Mouse (Mus musculus): ENCODE results near the gene Phf24.

DNA sequence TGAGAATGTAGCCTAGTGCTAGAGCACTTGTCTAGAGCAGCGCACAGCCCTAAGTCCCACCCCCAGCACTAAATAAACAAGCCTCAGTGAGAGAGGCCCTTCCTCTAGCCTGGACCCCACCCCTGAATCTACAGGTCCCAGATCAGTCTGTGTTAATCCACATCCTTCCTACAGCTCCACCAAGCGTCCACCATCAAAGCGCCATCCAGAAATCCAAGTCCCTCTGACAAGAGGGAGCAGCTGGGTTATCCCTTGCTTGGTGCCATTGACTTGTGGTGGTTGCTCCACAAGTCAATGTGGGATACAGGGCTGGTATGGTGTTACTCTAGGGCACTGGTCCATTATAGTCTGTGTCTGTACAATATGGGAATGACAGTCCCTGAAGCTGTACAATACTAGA is 38.7 kb downstream of the Phf24 start:
- TF ChIP-seq RCOR1 (IDR thresholded peaks at IDR 0.05; ENCODE audit: low read depth, low read length) (no peak), NELFE (IDR thresholded peaks at IDR 0.05; ENCODE audit: low read depth, low read length) (no peak), MAFK (IDR thresholded peaks at IDR 0.05; ENCODE audit: borderline replicate concordance, low read depth, low read length) (no peak)

Data from MEL (cell line).